Mouse (Mus musculus): ENCODE measurements around the gene Pak3.

The Pak3 gene

DNA sequence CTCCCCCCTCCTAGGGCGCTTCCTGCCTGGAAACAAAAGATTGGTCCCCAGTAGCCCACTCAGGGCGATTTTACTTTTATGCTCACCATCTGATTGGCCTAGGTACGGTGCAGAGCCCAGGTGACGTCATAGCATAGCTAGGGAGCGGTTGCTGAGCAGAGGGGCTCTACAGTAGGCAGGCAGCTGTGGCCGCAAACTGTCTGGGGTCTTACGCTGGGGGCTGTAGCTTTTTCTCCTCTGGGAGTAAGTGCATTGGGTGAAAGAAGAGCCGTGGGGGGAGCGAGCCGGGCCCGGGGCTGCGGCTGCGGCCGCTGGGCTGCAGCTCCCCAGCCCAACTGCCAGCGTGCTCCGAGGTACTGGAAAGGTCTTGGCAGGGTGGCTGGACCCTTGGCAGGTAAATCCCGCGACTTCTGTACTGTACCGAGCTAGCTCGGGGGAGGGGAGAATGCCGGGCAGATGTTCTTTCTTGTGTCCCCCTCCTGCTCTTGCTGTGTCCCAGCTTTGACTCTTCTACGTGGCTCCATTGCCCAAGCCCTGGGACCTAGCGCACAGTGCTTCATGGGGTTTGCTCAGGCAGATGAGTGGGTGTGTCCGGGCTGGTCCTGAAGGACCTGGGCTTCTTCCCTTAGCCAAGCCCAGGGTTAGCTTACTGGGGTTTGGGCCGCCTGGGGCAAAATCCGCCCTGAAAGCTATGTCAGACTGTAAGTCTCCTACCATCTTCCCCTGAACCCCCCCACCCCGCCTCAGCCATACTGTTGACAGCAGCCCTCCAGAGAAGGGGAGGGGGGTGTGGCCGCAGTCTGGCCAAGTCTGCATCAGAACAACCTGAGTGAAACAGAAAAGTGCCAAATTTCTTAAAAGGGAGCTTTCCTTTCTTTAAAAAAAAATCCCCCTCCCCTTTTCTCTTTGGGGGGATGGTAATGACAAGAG is 146.1 kb downstream of the Pak3 start:
- peak; percentile 48 for DNase-seq

DNA sequence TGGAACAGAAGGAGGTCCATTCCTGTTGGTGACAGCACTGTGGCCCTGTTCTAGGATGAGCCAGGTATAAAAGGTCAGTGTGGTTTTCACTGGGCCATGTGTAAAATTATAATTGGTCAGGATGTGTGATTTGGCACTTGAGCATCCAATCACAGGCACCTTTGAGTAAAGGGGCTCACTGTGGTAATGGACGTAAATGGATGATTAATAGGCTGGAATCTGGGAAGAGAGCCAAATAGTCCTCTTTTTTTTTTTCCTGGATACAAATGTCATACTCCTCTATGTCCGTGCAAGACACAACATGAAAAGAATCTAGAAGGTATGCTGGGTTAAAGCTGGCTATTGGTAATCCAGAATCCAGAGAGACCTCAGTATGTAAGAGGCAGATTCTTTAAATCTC is 147.4 kb downstream of the Pak3 start:
- no peak for DNase-seq

DNA sequence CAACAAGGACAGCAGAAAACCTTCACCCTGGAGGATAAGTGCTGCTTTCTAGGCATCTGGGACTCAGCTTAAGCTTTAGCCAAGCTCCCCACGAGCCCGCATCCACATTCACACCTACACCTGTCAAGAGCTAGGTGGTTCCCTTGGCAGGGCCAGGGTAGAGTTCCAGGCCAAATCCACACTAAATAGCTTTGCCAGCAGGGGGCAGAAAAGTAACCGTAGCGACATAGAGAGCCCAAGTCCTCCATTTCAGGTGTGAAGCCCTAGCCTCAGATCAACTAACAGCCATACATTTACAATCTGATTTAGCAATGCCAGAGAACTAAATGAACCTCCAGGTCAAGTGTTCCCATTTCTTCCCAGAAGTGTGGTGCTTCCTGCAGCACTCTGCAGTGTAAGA is 148.6 kb downstream of the Pak3 start:
- peak; percentile 12 for DNase-seq

DNA sequence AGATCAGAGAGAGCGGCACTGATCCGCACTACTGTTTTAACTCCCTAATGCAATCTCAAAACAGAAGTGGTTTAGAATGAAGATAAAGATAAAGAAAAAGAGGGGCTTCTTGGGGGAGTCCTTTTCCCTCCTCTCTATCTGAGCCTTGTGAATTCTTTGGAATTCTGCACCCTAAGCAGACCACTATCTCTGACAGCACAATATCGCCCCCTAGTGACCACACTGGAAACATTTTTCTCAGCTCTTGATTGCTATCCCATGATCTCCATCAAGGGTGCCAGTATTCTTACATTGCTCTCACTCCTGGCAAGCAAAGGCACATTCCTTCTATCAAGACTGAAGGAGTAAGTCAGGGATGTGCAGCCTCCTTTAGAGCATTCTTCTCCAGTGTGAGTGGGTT is 149.9 kb downstream of the Pak3 start:
- peak; percentile 47 for DNase-seq

DNA sequence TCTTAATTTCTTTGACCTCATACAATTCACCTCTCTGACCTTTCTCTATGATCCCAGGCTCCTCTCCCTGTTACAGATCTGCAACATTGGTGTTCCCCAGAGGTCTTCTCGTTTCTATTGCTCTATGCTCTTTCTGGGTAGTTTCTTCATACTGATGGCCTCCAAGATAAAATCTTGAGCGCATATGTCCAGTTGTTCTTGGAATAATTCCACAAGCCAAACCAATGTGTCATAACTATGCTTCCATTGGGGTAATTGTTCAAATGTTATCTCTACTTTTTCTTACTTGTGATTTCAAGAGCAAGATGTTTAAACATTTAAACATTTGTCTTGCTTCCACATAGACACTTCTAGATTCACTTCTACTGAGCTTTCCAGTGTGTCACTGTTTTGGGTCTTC is 160.2 kb downstream of the Pak3 start:
- DNase-seq = no peak

DNA sequence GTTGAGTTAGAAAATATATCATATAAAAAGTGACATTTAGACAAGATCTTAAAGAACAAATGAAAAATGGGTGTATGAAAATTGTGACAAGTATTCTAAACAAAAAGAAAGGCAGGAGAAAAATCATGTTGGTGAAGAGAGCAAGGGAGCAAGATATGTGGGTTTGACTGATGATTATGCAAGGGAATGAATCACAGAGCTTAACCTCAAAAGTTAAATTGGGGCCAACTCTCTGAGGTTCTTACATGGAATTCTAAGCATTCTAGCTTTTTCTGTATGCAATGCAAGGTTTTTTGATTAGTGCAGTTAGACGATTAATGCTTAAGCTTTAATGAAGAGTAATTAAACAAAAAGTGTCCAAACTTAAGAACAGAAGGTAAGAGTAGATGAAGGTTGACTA is 203.9 kb downstream of the Pak3 start:
- no peak for DNase-seq

DNA sequence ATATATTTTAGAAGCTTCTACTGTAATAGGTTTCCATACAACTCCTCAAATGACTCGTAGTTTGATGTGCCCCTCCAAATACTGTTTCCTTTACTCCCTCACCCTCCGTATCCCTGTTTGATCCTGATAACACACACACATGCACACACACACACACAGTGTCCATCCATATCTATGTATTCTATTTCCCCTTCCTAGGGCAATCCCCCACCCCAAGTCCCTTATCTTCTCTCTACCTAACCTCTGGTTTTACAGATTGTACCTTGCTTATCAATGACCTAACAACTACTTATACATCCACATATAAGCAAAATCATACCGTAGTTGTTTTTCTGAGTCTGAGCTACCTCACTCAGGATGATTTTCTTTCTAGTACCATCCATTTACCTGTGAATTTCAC is 207.0 kb downstream of the Pak3 start:
- DNase-seq = no peak

DNA sequence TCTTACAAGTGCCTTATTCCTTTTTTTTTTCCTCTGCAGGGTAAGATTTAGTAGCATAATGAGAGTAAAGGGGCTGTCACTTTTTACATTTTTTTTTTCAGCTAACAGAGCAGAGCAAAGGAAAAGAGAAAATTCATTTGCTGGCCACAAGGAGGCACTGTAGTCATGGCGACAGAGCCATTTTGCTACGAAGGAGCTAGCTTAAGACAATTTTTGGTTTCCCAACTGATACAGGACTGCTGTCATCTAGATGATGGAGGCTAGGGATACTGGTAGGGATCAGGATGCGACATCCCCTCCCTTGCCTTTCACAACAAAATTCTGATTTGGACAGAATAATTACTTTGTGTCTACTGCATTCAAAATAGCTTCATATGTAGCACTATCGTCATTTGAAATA is 217.6 kb downstream of the Pak3 start:
- DNase-seq = peak; percentile 16

DNA sequence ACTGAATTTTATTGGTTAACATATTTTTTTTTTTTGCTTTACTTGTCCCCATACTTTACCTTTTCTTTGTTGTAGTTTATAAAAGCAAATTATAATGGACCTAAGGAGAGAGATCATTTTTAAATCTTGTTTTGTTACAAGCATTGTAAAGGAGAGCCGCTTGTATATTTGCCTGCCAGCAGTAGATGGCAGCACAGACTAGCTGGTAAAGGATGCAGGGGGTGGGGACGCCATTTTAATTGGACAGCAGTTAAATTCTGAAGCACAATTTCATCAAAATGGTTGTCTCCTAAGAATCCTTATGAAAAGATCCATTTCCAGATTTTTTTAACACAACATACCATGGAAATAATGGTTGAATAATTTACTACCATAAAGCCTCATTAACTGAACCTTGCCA is 220.8 kb downstream of the Pak3 start:
- peak; percentile 40 for DNase-seq

DNA sequence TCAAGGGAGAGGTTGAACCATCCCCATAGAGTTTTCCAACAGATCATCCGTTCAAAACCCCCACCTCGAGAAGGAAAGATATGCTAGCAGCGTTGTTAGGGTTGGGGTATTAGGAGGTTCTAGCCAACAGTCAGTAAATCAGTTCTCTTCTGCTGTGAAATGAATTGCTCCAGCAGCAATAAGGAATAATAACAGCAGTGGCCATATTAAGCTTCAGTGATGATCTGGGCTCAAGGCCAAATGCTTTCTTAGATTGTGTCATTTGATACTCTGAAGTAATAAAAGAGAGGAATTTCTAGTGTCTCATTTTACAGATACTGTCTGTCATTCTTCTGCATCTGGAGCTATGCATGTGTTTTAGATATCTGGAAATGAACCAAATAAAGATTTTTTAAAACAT is 244.2 kb downstream of the Pak3 start:
- no peak for DNase-seq

DNA sequence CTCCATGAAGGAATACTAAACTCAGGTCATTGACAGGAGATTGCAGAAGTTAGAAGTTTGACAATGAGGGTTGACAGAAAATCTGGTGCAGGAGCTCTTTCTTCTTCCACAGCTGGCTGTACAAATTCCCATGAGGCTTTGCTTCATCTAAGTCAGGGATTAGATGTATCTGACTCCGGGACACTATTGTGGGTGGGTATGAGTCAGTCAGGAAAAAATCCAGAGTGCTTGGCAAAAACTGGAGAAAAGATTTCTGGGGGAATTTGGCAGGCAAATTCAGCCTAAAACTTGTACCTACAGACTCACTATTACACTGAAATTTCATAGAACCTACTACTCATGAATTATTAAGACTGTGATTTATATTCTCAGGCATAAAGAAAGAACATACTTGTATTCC is 297.6 kb downstream of the Pak3 start:
- DNase-seq = no peak

DNA sequence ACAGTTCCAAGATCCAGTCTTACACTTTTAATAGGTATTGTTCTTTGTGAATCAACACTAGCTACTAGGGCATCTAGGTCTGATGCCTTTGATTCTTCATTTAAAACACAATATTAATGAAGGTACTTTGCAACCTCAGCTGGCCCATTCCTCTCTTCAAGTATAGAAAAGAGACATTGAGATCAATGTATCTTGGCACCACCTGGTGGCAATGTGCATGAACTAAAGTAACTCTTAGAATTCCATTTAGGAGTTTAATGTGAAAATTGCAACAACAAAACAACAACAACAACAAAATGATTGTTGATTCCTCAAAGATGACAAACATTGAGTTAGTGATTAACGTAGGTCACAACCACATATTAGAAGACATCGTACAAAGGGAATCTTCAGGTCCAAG is 300.6 kb downstream of the Pak3 start:
- no peak for DNase-seq

DNA sequence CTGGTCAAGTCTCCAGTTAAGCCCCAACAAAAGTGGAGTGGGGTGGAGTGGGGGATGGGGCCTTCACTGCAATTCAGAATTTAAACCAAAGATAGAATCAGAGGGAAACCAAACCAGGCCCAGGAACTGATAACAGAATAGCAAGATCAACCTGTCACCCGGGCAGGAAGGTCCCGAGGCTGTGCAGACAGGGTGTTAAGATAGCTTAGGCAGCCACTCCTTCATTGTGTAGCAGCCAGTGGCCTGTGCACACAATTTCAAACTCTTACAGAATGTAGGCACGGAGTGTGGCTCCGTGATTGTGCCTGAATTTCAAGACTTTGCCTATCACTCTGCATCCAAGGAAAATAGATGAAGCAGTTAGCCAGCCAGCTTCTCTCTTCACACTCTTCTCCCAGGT is 308.1 kb downstream of the Pak3 start:
- no peak for DNase-seq

DNA sequence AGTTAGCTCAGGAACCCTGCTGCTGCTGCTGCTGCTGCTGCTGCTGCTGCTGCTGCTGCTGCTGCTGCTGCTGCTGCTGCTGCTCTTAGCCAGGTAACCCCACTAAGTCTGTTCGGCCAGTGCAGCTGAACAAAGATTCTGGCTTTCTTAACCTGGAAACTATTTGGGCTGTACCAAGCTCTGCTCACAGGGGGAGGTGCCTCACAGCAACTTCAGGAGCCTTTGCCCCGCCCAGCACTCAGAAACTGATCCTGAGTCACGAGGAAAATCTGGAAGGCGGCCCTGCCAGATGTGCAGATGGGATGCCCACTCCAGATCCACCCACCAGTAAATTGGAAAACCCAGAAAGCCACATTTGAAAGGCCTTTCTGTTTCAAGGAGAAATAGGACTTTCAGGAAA is 308.8 kb downstream of the Pak3 start, which contains the start of gene Capn6:
Gene Capn6 (minus strand): TSS at position 203 of the 400 bp plus-strand sequence.
- no peak for DNase-seq

DNA sequence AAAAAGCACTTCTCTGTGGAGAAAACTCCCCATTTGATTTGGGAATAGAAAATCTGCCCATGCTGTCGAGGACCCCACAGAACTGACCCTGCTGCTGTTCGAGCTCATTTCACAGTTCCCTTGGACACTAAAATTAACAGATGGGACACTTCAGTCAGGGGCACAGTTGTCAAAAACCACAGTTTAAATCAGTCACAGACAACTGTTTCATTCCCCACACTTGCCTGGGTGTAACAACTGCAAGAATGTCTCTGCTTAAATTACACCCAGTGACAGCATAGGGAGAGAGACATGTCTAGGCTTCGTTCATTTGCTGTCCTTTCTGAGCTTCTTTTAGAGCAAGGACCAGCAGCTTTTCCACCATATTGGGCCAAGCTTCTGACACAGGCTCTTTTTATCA is 328.2 kb downstream of the Pak3 start:
- DNase-seq = no peak

All from right cerebral cortex, postnatal 4 days (tissue).